Mouse (Mus musculus) embryonic facial prominence, embryonic 11.5 days (tissue): ENCODE measurements around the gene Gm47985. TPM values are rescaled to one million over a fixed set of nuclear protein-coding genes. Genes with fewer than 3 reads are reported as not detected.
"Not testable (repeated sequence)": the region's sequence is repeated elsewhere in the genome, so short reads cannot be mapped to it uniquely, and the experiment has no call there.

Experiments used
- ATAC-seq: fragments of 200-750 bp; cut with Nextera tagmentation; replicated peaks from 2 replicates; pipeline ENCODE4 v1.8.0; 2017; ENCODE audit warnings: low read depth; ENCODE audit not compliant: insufficient number of reproducible peaks, low FRiP score, low TSS enrichment
- DNase-seq: peaks from one replicate; pipeline ENCODE4 v3.0.0-alpha.2; 2015; ENCODE audit warnings: low spot score
- H3K27ac ChIP-seq: fragments of 300-500 bp; sonication (generic); replicated peaks from 2 replicates; pipeline ENCODE4 v1.5.1; 2014; ENCODE audit warnings: mild to moderate bottlenecking, low read depth, low read length, control low read depth
- H3K27me3 ChIP-seq: fragments of 300-500 bp; sonication (generic); 2 replicates; pipeline ENCODE4 v1.6.1; 2014; ENCODE audit warnings: mild to moderate bottlenecking, low read length, moderate library complexity, mixed read lengths; ENCODE audit not compliant: control insufficient read depth, insufficient read depth
- H3K36me3 ChIP-seq: fragments of 300-500 bp; sonication (generic); replicated peaks from 2 replicates; pipeline ENCODE4 v1.6.1; 2014; ENCODE audit warnings: low read depth, mild to moderate bottlenecking, low read length, moderate library complexity, mixed read lengths; ENCODE audit not compliant: control insufficient read depth, insufficient read depth
- H3K4me1 ChIP-seq: fragments of 300-500 bp; sonication (generic); 2 replicates; pipeline ENCODE4 v1.6.1; 2014; ENCODE audit warnings: low read length, mixed read lengths; ENCODE audit not compliant: control insufficient read depth, insufficient read depth
- H3K4me2 ChIP-seq: fragments of 300-500 bp; sonication (generic); 2 replicates; pipeline ENCODE4 v1.6.1; 2014; ENCODE audit warnings: low read depth, mild to moderate bottlenecking, control low read depth, low read length, moderate library complexity
- H3K4me3 ChIP-seq: fragments of 300-500 bp; sonication (generic); 2 replicates; pipeline ENCODE4 v1.5.1; 2014; ENCODE audit warnings: low read depth, low read length, control low read depth
- H3K9ac ChIP-seq: fragments of 300-500 bp; sonication (generic); replicated peaks from 2 replicates; pipeline ENCODE4 v1.6.1; 2014; ENCODE audit warnings: mild to moderate bottlenecking, control low read depth, low read length
- H3K9me3 ChIP-seq: fragments of 300-500 bp; sonication (generic); replicated peaks from 2 replicates; pipeline ENCODE4 v1.6.1; 2016; ENCODE audit warnings: mild to moderate bottlenecking, low read length, inconsistent platforms, mixed read lengths; ENCODE audit not compliant: control insufficient read depth
- WGBS: fragments of 180-500 bp; shearing (Covaris S2); extraction: QIAGEN DNeasy Blood & Tissue Kit; methylation state at CpG from one replicate; pipeline ENCODE4 v1.1.7; 2014; 5-methylcytosine and 5-hydroxymethylcytosine counted together
- polyA plus RNA-seq: library from polyadenylated mRNA; unstranded; fragments of >200 nt; fragmentation: Nextera tagmentation; extraction: Ambion mirVana; gene quantifications from 2 replicates; pipeline ENCODE4 v1.2.1, GENCODE M21; 2014

The Gm47985 gene
- polyA plus RNA-seq, 1 experiment from 2014 or later: 0.66 TPM

- no peaks in the 10 kb centered on the region for H3K9me3 ChIP-seq
- no peaks in the 10 kb centered on the region for H3K36me3 ChIP-seq
- DNase-seq: no peak
- H3K4me2 ChIP-seq: no peak overlapping the region
- H3K4me3 ChIP-seq: no peak overlapping the region
- ATAC-seq: no peak
- no peaks in the 10 kb centered on the region for H3K4me1 ChIP-seq
- 88% methylated on average over 6 of the region's 6 CpGs for WGBS
- no peaks in the 10 kb centered on the region for H3K27me3 ChIP-seq
- H3K9ac ChIP-seq: no peak overlapping the region
- no peak overlapping the region for H3K27ac ChIP-seq
Measured at GRCm38 (mm10) chr1:151153056-151153652, 29.2 kb upstream of the Gm47985 start.

GRCm38 (mm10) chr1:151154131-151154530 is 28.2 kb upstream of the Gm47985 start:
- not testable (repeated sequence) for H3K9me3 ChIP-seq, H3K27me3 ChIP-seq, H3K4me2 ChIP-seq, H3K36me3 ChIP-seq, H3K4me3 ChIP-seq, ATAC-seq, DNase-seq, H3K9ac ChIP-seq, H3K4me1 ChIP-seq, H3K27ac ChIP-seq
- WGBS: 89% methylated on average over 9 of the region's 9 CpGs

DNA sequence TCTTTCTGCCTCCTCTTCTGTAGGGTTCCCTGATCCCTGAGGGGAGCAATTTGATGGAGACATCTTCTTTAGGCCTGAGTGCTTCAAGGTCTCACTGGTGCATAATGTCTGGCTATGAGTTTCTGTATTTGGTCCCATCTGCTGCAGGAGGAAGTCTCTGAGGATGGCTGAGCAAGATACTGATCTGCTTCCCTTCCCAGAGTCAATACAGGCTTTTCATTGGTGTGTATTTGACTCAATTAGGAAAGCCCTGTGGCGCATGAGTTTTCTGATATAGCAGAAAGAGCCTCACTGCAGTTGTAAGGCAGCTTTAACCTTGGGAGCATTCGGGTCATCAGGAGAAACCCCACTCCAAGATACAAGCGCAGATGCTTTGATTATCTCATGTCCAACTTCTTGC is 26.2 kb upstream of the Gm47985 start:
- no peak for DNase-seq
- no peak overlapping the region for H3K4me3 ChIP-seq
- H3K36me3 ChIP-seq: no peaks in the 10 kb centered on the region
- ATAC-seq: no peak
- no peak overlapping the region for H3K4me2 ChIP-seq
- no peak overlapping the region for H3K27ac ChIP-seq
- H3K9me3 ChIP-seq: no peaks in the 10 kb centered on the region
- H3K4me1 ChIP-seq: no peaks in the 10 kb centered on the region
- no peak overlapping the region for H3K9ac ChIP-seq
- H3K27me3 ChIP-seq: no peaks in the 10 kb centered on the region
- 92% methylated on average over 3 of the region's 3 CpGs for WGBS

DNA sequence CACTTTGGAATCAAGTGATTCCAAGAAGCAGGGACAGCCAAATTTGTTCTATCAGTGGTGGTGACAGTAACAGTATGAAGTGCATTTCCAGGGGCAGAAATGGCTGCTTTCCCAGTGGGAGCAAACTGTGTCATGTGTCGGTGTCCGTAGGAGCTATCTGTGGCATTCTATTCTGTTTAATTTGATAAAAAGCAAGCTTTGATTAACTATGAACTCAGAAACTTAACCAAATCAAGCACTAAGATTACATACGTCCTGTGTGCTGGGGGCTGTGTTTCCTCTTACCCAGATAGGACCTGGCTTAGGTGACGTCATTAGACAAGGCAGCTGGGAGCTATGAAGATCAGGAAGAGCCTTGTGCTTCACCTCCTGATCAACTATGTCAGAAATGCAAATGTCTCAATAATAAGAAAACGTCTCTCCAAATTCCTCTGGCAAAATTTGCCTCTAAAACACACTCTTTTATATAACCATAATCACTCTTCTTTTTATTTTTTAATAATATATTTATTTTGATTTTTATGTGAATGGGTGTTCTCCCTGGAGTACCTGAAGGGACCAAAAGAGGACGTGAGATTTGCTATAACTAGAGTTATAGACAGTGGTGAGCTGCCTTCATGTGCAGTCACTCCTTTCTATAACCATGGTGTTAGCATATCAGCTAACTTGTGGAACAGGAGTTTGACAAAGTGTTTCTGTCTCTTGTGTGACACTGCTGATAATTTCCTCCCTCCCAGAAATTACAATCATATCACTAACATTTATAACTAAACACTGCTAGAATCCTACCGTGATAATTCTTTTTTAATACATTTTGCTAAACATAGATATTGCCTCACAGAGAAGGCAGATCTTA is 25.3 kb upstream of the Gm47985 start:
- no peak for DNase-seq
- ATAC-seq: no peak
- Histone ChIP-seq H3K4me2 (no peak overlapping the region), H3K36me3 (no peaks in the 10 kb centered on the region), H3K9me3 (no peaks in the 10 kb centered on the region), H3K4me1 (no peaks in the 10 kb centered on the region), H3K27me3 (no peaks in the 10 kb centered on the region), H3K4me3 (no peak overlapping the region), H3K9ac (no peak overlapping the region), H3K27ac (no peak overlapping the region)
- WGBS: 80% methylated on average over 7 of the region's 7 CpGs

DNA sequence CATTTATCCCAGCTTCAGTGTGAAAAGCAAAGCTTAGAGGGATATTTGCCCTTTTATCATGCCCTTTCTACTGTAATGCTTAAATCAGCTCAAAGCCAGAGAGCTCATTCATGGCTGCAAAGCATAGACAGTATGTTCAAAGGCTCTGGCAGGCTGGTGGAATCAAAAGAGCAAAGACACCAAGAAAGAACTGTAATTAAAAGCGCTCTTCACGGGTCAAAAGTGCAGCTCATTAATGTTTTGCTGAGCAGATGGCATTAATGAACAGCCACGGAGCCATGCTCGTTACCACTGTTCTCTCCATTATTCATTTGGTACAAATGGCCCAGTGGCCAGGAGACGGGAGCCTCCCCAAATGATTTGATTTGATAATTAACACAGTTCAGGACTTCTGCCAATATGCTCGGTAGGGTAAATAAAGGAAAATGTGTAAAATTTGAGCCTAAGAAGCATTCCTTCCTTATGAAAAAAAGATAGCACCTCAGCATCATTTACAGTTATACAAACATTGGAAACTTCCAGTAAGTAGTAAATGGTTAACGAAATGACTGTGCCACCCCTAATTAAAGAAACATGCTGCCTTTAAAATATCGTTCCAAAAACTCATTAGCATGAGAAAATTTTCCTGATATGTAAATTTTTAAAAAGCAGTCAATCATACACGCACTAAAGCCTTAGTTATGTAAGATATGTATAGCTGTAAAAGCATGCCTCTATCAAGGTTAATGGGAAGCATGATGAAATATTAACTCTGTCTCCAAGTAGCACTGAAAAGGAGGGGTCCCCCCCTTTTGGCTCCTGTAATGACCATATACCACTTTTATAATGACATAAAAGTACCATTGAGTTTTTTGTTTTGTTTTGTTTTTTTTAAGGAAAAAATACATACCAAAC is 24.1 kb upstream of the Gm47985 start:
- no peaks in the 10 kb centered on the region for H3K4me1 ChIP-seq
- no peak overlapping the region for H3K27ac ChIP-seq
- WGBS: 65% methylated on average over 9 of the region's 9 CpGs
- no peak for DNase-seq
- H3K9me3 ChIP-seq: no peaks in the 10 kb centered on the region
- no peaks in the 10 kb centered on the region for H3K36me3 ChIP-seq
- no peak overlapping the region for H3K4me3 ChIP-seq
- no peaks in the 10 kb centered on the region for H3K27me3 ChIP-seq
- no peak for ATAC-seq
- H3K4me2 ChIP-seq: no peak overlapping the region
- no peak overlapping the region for H3K9ac ChIP-seq

GRCm38 (mm10) chr1:151158857-151159510 is 23.4 kb upstream of the Gm47985 start:
- 90% methylated on average over 2 of the region's 2 CpGs for WGBS
- DNase-seq: no peak
- Histone ChIP-seq H3K9me3 (no peaks in the 10 kb centered on the region), H3K4me1 (no peaks in the 10 kb centered on the region), H3K36me3 (no peaks in the 10 kb centered on the region), H3K4me2 (no peak overlapping the region), H3K27ac (no peak overlapping the region), H3K4me3 (no peak overlapping the region), H3K27me3 (no peaks in the 10 kb centered on the region), H3K9ac (no peak overlapping the region)
- no peak for ATAC-seq

GRCm38 (mm10) chr1:151166031-151166430 is 16.3 kb upstream of the Gm47985 start:
- no peak overlapping the region for H3K4me2 ChIP-seq
- H3K27ac ChIP-seq: no peak overlapping the region
- WGBS: 33% methylated on average over 8 of the region's 8 CpGs
- H3K9me3 ChIP-seq: no peaks in the 10 kb centered on the region
- no peaks in the 10 kb centered on the region for H3K36me3 ChIP-seq
- H3K27me3 ChIP-seq: no peaks in the 10 kb centered on the region
- ATAC-seq: no peak
- H3K4me3 ChIP-seq: no peak overlapping the region
- H3K9ac ChIP-seq: no peak overlapping the region
- DNase-seq: no peak
- H3K4me1 ChIP-seq: no peaks in the 10 kb centered on the region
